Mouse (Mus musculus) right cerebral cortex, postnatal 10 days (tissue): ENCODE data around the gene Adcy9.

Experiments used
- DNase-seq, 2 experiments: peaks; one replicate each; pipeline ENCODE4 v3.0.0; 2021; ENCODE audit warnings: low spot score in 2 of 2

Gene Adcy9

GRCm38 (mm10) chr16:4418776-4419545 lies 1.3 kb downstream of the Adcy9 start:
- peak; percentile 45 to 52 for DNase-seq

GRCm38 (mm10) chr16:4418072-4418471 lies 2.2 kb downstream of the Adcy9 start:
- no peak for DNase-seq

GRCm38 (mm10) chr16:4417455-4417854 lies 2.8 kb downstream of the Adcy9 start:
- DNase-seq: no peak

GRCm38 (mm10) chr16:4414881-4415585 lies 5.3 kb downstream of the Adcy9 start:
- DNase-seq: no peak

DNA sequence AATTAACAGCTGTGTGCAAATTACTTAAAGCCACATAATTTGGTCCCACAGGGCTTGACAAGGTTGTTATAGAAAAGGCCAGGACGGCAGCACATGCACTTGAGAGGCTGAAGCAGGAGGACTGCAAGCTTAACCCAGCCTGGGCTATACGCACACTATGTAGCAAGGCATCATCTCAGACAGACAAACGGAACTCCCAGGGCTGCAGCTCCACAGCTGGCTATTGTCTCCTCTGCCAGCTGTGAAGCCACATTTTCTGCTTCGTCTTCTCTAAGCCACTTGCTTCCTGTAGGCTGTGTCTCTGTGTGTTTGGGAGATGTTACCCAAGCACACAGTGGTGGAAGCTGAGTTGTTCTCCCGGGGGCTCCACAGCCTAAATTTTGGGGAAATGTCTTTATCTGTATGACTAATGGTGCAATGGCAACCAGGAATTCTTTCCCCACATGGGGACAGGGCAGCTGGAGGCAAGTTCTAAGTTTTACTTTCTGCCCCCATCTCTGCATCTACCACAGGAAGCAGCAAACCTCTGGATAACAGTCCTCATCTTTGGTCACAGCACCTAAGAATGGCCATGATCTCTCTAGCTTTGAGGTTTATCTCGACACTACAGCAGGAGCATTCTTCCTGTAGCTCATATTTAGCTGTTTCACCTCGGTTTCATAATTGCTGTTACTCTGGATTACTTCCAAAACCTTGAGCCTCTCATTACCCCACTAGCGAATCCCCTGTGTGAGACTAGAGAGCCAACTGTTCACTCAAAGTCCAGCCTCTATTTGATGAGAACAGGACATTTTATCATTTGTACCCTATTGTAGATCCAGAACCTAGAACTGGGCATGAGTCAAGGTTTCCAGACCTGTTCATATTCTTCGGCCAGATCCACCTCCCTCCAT lies 6.1 kb downstream of the Adcy9 start:
- DNase-seq: no peak

DNA sequence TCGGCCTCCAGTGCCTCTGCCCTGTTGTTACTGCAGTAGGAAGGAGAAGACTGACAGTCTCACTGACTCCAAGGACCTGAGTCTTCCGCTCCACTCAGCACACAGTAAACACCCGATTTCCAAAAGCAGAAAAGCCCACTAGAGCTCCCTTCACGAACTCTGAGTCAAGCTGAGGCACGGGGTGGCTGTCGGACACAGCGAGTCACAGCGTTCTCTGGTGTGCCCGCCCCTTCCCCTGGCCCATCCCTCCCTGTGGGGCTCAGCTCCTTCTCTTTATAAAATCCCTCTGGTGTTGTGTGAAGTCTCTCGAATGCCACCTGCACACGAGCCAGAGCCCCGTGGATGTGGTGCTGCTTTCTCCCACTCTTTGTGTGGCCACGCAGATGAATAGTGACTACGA lies 7.0 kb downstream of the Adcy9 start:
- no peak for DNase-seq

DNA sequence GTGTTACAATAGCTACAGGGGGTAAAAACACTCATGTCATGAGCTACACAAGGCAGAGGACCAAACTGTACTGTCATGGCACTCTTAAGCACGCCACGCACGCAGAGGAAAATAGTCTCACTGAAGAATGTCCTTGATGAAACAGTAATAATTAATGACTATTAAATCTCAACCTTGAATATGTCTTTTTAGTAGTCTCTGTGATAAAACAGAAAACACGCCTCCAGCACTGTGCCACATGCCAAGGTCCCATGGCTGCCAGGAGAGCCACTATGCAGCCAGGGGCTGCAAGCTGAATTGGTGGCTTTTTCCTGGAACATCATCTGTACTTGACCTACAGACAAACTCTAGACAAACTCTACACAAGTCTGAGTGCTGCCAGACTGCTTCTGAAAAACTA lies 8.0 kb downstream of the Adcy9 start:
- no peak for DNase-seq

- DNase-seq: no peak
Observed at GRCm38 (mm10) chr16:4411296-4411695, 9.0 kb downstream of the Adcy9 start.

GRCm38 (mm10) chr16:4407536-4407935 lies 12.8 kb downstream of the Adcy9 start:
- no peak for DNase-seq

DNA sequence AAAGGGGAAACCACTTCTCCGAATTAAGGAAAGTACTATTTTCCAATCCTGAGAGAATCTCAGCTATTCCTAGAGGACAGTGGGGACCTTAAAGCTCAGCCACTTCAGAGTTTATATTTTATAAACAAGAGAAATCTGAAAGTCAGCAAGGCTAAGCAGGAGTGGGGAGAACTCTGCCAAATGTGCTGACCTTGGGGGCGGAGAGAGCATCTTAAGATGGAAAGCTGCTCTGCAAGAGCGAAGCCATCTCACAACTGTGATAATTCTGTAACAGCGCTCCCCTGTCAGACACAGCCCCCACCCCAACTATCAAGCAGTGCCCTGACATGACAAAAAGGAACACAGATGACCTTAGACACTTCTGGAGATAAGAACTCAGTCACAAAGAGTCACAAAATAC lies 13.6 kb downstream of the Adcy9 start:
- no peak for DNase-seq

DNA sequence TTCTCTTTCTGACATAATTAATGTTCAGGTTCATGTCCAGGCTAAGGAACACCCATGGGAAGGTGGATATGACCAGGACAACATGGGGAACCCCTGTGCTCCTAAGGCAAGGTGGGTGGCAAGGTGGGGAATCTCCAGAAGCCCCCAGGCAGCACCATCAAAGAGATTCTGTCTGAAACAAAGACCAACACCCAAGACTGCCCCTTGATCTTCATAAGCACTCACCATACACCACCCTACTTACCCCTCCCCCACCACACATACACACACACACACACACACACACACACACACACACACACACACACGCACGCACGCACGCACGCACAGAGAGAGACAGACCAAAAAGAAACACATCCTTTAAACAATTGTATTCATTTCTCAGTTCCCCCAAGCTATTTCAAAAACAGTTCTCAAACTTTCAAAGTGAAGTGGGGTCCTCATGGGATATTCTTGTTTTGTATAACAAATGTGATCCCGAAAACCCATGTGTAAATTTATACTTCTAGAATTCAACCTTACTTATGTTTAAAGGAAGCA lies 14.2 kb downstream of the Adcy9 start:
- no peak for DNase-seq

DNA sequence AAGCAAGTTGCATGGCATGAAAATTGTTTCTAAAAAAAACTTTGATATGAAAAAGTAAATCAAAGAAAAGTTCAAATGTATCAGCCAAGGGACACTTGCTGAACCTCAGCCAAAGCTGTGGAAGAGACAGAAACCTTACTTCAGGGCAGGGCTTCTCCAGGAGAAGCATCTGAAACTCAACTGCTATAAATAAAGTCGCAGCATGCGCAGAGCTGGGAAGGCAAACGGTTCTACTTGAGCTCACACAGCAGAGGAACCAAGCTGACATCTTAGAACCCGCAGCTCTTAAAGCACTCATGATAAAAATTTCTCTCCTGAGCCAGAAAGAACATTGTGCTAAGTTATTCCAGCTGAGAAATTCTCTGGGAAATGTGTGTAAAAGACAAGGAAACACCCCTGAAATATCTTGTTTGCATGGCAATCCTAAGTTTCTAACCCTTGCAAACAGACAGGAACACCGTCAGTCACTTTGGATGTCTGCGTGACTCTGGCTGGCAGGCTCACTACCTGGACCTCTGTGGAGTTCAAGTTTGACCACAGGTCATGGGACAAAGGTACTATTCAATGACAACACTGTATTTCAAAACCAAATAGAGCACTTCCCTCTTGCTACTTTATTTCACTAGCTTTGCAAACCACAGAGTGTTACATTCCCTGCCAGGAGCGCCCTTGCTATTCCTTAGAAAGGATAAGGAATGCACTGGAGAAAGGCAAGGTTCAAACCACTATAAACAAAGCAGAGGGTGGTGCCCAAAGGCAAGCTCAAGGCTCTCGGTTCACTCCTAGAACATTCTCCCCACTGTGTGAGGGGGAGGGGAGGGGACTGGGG lies 15.2 kb downstream of the Adcy9 start:
- no peak for DNase-seq

GRCm38 (mm10) chr16:4401109-4401508 lies 19.2 kb downstream of the Adcy9 start:
- DNase-seq: no peak

DNA sequence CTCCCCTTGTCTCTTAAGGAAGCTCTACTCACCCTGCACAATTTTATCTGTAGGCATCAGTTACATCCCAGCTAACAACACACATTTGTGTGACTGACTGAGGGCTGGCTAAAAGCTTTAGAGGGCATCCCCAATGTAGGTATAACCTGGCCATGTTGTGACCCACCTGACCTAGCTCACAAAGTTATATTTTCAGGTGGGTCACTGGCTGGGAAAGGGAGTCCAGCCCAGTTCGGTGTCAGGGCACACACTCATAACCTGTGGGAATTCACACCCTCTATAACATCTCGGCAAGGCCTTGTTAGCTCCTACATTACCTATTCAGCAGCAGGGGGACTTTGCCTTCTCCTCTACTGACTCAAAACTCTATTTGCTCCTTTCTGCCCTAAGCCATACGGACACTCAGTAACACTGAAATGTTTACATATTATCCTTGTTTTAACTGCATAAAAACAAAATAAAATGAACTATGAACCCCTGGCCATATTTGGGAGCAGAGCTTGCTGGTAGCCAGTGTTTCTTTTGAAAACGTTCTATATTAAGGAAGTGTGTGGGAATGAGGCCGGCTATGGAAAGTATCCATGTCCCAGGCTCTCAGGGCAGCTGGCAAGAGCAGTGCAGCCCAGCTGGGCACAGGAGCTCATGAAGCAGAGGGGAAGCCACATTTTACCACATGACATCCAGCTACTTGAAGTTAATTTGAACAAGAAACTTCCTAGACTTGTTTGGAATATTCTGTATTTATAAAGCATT lies 20.7 kb downstream of the Adcy9 start:
- no peak for DNase-seq

DNA sequence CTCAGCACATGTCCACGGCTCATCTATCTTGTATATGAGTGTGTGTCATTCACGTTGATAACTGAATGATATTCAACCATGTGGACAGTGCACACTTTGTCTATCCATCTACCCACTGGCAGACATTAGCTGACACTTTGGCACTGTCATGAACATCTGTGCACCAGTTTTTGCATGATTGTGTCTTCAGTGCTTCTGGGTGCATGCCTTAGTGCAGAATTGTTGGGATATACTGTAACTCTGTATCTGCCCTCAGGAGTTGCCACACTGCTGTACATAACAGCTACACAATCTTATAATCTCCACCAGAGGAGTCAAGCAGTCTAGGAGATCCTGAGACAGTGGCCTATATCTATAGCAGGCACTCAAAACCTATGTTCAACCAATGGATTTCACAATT lies 21.5 kb downstream of the Adcy9 start:
- DNase-seq: no peak

DNA sequence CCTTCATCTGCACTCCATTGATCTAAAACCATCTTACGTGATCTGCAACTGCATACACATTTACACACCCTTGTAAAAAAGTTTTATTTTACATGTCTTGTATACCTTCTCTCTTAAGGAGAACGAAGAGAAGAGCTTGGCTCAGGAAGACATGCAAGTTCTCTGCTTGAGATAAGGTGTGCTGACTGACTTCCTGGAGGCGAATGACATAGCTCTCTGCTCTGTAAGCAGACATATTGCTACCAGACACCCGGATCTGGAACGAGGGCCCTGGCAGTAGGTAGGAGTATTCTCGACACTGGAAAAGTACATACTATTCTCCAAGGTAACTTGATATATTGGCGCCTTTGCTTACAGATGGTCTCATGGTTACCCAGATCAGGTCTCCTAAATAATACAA lies 22.7 kb downstream of the Adcy9 start:
- no peak for DNase-seq

GRCm38 (mm10) chr16:4395687-4396341 lies 24.5 kb downstream of the Adcy9 start:
- no peak for DNase-seq

GRCm38 (mm10) chr16:4394991-4395590 lies 25.2 kb downstream of the Adcy9 start:
- no peak for DNase-seq

- DNase-seq: no peak
Observed at GRCm38 (mm10) chr16:4383473-4384038, 36.7 kb downstream of the Adcy9 start.
